Mouse (Mus musculus) layer of hippocampus, postnatal 14 days (tissue): ENCODE data around the gene Igfbp1. TPM values are rescaled to one million over a fixed set of nuclear protein-coding genes. Genes with fewer than 3 reads are reported as not detected.

Source experiments
- DNase-seq, 2 experiments: peaks; one replicate each; pipeline ENCODE4 v3.0.0; 2021 to 2022; ENCODE audit warnings: low spot score in 2 of 2, mixed read lengths in 1 of 2
- total RNA-seq, 2 experiments: library from RNA; stranded (reverse); gene quantifications; 2 replicates each; pipeline ENCODE4 v1.2.3; 2021

The Igfbp1 gene
- total RNA-seq, 2 experiments from 2014 or later = not detected

DNA sequence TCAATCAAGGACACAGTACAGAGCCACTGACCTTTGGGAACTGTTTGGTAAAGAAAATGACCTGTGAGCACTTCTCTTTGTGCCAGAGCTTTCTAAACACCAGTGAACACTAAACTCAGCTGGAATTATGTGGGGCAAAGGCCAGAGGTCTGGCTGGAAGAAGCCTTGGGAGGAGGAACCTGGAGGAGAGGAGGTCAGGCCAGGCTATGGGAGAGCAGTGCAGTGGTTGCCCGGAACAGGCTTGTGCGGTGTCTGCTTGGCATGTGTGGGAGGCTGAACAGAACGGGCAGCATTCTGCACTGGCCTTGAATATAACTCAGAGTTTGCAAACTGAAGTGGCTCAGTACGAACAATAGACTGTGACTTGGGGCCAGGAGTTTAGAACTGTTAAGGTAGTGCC is 32.4 kb downstream of the Igfbp1 start:
- DNase-seq = no peak

DNA sequence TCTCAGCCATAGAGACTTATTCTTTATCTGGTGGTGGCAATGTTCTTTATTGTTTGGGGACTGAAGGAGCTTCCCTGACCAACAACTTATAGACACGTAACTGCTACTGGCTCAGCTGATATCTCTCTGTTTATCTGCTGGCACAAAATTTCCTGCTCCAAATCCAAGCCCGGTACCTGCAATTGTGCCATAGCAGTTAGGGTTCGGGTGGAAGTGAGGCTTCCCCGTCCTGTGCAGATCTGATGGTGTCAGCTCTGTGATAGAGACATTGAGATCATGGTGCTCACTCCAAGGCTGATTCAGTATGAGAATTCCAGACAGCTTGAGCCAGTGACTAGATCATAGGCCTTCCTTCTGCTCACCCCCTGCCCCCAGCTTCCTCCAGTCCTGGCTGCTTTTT is 34.4 kb downstream of the Igfbp1 start:
- DNase-seq = no peak

- DNase-seq = no peak
Observed at GRCm38 (mm10) chr11:7233333-7233732, 35.8 kb downstream of the Igfbp1 start.

DNA sequence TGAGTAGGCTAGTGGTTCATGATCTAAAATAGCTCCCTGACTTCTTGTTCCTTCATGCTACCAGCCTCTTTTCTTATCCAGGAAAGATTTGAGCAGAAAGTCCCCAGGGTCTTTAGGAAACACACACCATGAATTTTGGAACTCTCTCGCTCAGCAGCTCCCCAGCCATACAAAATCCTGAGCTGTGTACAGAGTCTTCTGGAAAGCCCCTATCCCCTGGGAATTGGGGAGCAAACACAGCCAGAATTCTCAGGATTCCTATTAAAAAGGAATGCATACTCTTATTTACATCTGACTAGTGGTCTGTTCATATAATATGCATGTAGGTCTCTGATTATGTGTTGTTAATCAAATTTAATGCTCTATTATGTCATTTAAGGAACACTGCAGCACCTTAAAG is 36.9 kb downstream of the Igfbp1 start:
- no peak for DNase-seq

DNA sequence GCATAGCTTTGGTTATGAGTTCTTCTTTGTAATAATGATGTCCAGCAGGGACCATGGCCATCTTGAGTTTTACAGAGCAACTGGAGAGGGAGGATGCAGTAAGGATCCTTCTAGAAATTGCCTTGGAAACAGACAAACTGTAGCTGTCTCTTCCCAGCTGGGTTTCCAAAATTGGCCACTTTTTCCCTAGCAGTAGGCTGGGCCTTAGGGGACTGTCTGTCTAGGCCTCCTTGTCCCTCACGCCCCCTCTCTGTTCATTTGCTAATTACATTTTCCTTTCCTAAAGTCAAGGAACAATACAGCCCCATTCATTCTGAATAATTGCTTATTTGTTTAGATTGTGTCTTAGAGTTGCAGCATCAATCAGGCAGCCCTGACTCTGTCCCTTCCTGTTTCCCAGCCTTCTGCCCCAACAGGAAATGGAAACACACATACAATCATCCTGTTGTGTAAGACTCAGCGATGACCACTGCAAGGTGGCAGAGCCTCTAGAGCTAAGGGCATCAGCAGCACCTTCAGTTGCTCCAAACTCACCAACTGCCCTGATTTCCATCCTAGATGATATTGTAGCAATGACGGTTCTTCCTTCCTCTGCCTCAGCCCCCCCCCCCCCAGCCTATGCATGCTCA is 37.5 kb downstream of the Igfbp1 start:
- no peak for DNase-seq

DNA sequence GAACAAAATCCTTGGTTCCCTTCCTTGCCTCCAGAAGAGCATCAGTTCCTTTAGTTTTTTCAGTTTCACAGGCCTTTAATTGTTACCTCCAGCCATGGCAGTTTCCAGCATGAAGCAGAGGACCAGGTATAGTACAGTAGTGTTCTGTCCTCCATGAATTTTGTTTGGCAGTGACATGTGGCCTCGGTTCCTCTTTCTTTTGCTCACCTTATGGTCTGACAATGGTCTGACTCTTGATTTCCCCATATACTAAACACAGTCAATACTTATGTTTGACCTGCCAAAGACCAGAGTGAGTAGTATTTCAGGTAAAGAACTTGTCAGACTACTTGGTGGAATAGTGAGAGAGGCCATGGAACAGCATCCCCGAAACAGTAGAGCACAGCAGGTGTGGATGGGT is 39.2 kb downstream of the Igfbp1 start:
- no peak for DNase-seq

GRCm38 (mm10) chr11:7237712-7238111 is 40.1 kb downstream of the Igfbp1 start:
- DNase-seq = no peak

DNA sequence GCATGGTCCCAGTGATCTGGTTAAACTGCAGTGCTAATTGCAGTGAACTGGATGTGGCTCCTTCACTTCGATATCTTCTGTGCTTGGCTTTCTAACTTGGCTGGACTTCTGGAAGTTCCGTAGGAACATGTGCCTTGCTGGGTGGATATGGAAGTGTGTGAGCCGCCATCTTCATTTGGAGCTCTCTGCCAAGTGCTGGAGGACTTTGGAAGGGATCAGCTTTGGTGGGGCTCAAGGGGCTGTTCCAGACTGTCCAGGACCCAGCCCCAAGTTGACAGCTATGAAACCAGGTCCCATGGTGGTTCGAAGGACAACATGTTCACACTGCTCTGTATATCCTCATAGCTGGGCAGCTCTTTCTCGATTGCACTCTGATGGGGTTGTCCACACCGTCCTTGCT is 41.0 kb downstream of the Igfbp1 start:
- DNase-seq = no peak

DNA sequence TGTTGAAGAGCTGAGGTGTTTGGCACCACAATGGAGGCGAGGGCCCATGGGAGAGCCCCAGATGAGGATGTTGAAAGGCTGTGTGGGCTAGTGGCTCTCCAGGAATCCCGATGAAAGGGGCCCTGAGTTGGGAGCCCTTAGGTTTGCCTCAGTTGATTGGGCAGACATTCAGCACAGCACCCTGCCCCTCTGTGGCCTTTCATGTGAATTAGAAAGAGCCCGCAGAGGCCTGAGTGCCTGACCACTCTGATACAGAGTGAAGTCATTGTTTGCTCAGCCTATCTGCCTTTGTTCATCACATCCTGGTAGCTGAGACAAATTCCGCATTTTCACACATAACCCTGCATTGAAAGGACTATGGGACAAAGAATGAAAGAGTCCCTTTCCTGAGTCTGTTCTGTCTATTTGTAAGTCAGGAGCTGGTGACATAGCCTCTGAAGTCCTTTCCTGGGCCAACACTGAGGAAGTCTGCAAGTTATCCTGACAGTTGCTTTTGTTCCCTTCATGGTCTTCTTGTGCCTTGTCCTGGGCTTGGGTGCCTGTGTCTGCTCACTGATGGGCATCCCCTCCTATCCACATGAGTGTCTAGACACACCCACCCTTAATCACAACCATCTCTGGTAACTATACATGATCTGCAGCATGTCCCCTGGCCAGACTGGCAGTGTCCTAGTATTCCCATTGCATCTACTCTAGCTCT is 41.6 kb downstream of the Igfbp1 start:
- DNase-seq = no peak

DNA sequence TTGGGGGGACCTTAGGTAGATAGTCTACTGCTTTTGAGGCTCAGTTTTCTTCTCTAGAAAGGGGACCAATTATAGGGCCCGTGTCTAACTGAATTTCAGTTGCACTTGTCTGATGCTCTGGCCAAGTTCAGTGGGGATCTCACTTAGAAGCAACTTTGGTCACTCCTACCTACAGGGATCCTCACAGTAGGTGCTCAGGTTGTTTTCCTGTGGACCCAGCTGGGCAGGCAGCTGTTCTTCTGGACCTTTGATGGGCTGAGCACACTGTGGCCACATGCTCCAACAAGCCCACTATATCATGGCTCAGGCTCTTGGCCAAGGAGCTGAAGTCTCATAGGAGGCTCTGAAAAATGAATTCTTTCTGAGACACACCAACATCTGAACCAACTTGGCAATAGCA is 47.2 kb downstream of the Igfbp1 start:
- DNase-seq = no peak

GRCm38 (mm10) chr11:7250415-7250814 is 52.8 kb downstream of the Igfbp1 start:
- DNase-seq = no peak

GRCm38 (mm10) chr11:7250870-7251269 is 53.3 kb downstream of the Igfbp1 start:
- no peak for DNase-seq

Other genes with a start within 250 kb of the Igfbp1 start
- 100 to 1,000 TPM; 196 to 212 TPM for gene Adcy1, start 134.3 kb upstream of the Igfbp1 start, total RNA-seq
- gene Gm11985, start 9.2 kb upstream of the Igfbp1 start, total RNA-seq = not detected
- 10 to 100 TPM; 33.3 to 36.6 TPM for gene Igfbp3, start 16.1 kb downstream of the Igfbp1 start, total RNA-seq